Mouse (Mus musculus) left cerebral cortex, adult 9 months (tissue): ENCODE measurements around the gene Dst.

Experiments used
- DNase-seq, 2 experiments: peaks; one replicate each; pipeline ENCODE4 v3.0.0; 2022; ENCODE audit warnings: low spot score in 2 of 2

Gene Dst

DNA sequence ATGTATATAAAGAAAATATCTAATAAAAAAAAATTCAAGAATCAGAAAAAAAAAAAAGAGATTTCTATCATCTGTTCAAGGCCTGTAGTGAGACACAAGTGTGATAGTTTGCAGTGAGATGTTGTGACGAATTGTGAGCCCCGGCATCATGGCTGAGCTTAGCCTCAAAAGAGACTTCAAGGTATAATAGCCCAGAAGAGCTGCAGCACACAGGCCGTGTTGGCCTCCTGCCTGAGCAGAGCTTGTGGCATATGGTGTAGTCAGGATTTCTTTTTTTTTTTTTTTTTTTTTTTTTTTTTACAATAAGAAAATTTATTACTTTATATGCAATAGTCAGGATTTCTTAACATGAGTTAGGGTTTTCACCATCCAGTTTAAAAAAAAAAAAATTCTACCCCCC, 191.4 kb downstream of the Dst start:
- no peak for DNase-seq

DNA sequence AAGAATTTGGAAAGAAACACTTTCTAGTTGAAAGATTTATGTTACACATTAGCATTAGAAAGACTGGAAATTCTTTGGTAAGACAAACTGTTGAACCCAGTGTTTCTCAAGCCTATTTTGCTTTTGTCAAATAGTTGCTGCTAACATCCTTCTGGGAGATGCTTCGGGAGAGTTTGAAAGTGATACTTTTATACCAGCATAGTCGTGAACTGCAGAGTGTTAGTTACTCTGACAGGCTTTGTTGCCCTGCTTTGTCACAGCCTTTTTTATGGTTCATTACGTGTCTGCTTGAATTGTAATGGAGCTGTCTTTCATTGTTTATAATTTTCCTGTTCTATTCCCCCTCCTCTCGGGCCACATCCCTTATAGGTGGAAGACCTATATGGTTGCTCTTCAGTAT, 192.4 kb downstream of the Dst start:
- DNase-seq, result no peak

DNA sequence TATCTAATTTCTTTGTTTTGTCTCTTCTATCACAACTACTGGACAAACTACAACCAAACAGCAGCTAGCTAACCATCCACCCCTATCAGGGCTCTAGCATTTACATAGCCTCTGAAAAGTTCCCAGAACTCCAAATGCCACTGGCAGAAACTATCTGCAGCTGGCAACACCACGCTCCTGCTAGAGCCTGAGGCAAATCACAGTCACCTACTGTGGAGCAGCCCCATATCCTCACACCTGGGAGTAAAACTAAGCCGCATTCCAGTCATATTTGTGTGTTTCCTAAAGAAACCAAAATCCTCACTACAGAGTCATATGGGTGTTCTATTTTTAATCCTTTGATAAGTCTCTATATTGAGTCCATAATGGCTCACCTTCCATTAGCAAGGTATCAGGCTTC, 194.6 kb downstream of the Dst start:
- DNase-seq, result no peak

DNA sequence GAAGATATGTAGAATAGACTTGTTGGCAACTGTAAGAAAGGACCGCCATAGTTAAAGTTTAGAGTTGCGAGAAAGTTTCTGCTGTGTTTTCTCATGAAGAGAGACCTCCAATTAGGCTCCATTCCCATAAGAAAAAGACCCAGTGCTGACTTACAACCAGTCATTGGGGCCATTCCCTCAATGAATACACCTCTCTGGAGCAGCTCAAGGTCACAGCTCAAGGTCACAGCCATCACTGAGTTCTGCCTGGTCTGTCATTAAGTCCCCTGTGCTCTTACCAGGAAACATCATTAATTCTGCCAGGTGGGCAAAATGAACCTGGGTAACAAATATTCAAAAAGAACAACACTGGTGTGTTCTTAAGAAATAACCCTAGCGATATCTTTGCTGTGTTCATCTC, 195.2 kb downstream of the Dst start:
- no peak for DNase-seq

DNA sequence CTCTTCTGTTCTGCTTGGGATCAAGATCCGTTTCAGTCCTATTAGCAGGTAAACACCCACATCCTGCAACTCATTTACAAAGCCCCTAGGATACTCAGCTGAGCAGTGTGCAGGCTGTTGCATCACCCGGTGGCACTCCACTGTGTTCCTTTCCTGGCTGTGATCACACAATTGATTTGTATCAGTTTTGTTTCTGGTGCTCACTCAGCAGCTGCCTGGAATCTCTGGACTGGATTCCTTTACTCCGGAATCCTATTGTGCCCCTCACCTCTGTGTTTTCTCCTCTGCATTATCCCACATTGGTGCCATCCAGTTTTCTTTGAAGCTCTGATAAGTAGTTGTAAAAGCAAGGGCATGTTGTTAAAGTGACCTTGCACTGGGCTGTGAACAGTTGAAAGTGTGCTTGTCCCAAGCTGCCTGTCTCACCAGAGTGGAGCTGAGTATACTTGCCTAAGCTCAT, 195.7 kb downstream of the Dst start:
- DNase-seq, result no peak

DNA sequence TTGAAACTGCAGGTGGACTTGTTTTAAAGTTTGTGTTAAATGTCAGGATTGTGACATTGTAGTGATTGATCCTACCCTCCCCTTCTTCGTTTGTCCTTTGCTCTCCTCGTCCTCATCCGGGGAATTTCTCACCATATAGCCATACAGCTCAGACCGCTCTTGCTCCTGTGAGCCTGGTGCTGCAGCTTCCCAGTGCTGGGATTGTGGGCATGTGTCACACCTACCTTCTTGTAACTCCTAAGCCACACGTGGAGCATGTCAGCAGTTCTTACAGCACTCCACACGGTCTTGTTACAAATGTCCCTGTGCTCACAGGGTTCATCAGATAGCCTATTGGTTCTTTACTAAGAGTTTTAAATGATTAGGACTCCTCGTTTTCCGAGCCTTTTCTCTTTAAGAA, 196.8 kb downstream of the Dst start:
- DNase-seq, result no peak

DNA sequence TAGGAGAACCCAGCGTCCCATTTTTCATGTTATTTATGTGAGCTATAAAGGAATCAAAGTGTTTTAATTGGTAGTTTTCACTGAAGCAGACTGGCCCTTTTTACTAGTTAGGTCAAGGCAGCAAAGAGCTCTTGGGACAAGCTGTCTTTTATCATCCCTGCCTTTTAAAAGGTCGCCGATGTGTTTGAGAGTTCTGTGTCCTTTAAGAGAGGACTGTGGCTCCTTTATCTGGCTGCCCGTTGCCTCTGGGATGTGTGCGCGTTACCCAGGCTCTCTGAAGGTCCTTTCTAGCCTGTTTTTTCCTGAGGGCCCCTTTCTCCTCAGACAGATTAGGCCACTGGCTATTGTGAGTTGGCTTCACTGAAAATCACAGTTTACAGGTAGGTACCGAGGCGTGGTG, 198.6 kb downstream of the Dst start:
- DNase-seq, result no peak

DNA sequence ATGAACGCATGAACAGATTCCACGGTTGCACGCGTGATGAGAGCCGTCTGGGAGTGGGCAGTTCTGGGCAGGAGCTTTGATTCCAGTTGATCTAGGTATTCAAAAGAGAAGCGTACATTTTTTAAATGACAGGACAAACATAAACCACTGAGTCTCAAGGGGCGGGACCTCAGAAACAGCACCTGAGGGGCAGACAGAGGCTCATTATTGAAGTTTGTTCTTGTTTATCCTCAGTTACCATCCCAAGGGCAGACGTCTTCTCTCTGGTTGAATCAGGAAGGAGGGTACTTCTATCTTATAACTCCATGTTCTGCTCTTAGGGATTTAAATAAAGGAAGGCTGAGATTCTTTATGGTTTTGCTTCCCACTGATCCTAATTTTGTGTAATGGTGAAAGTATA, 199.1 kb downstream of the Dst start:
- DNase-seq, result no peak

DNA sequence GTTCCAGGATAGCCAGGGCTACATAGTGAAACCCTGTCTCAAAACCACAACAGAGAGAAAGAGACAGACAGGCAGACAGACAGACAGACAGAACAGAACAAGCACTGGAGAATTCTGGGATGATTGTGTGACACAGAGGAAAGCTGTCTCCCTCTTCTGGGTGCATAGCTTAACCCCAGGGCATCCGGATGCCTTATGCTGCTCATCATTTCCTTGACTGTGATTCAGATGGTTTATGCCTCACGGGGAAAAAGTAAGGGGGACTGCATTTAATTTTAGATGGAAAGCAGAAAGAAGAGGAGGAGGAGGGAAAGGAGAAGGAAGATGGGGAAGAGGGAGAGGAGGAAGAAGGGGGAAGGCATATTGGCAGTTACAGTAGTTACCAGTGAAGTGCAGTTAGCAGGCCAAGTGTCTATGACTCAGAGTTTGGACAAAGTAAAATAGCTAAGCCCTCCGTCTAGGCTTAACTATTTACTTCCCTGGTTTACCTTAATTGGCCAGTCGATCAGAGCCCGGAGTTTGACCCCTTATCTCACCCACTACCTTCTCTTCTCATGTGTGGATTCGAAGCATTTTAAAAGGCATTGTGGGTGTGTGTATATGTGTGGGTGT, 201.7 kb downstream of the Dst start:
- DNase-seq, result no peak

DNA sequence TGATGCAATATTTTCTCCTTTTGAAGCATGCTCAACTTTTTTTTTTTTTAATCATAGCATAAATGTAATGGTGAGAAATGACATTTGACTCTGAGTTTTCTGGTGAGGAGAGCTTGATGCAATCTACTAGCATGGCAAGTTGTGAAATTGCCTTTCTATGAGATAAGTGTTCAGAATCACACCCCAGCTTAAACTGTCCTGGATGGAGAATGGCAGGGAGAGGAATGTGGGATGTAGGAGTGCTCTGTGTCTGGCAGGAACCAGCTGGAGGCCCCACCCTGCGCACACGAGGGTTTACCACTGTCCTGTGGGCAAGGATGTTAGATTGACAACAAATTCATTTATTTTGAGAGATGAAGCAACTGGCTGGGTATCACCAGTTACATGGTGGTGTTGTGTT, 202.8 kb downstream of the Dst start:
- no peak for DNase-seq

DNA sequence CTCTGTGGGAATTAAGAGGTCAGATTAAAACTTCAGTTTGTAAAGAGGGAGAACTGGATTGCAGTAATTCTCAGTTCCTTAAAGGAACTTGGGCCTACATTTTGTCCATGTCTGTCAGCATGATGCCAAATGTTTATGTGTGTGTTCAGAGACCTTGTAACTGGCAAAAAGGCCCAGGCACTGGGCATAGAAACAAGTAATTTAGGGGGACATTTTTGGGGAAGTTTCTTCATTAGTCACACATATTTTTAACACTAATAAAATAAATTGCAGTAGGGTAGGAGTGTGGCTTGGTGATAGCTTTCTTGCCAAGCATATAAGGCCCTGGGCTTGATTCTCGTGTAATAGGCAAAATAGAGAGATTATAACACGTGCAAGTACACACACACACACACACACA, 203.9 kb downstream of the Dst start:
- DNase-seq, result no peak

DNA sequence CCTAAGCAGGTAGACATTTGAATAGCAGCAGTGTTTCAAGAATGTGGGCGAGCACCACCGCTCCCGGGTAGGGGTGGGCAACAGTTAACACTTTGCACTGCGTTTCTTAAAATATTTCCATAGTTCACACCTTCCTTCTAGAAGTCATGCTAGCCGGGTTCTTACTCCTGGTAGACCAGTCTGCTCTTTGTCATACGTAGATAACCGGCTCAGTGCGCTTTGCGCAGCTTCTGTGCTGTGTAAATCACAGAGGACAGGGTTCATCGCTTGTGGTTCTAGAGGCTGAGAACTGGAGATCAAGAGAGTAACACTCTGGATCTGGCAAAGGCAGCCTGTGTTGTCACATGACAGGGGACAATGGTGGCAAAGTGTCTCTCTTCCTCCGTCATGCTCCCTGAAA, 208.4 kb downstream of the Dst start:
- no peak for DNase-seq

DNA sequence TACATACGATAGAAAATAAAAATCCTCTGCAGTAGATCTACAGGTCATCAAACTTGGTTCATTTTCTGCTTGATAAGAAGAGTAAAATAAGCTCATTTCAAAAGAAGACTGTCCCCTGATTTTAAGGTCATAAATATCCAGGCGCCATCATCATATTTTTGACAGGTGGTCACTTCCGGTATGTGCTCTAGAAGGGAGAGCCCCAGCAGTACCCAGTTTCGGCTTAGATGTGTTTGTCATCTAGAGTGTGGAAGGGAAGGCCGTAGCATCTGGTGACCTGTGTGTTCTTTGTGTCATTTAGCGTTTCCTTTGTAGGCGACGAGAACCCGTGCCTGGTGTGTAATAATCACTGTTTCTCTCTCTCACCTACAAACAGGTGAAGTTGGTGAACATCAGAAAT, 209.0 kb downstream of the Dst start:
- no peak for DNase-seq

DNA sequence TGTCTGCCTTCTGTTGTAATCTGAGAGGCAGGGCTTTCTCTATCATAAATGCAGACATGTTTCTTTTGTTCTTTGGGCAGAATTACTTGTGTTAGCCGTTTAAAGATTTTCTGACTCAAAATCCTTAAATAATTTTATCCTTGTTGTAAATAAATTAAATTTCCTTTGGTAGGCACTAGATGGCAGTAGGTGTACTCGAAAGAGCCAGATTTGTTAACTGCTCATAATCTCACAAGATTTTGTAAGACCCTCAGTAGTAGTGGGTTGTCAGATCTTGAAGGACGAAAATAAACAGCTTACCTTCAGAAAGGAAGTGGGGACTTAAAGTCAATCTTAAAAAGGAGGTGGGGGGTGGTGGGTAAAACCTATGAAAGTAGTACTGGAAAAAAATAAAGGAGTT, 209.7 kb downstream of the Dst start:
- no peak for DNase-seq

DNA sequence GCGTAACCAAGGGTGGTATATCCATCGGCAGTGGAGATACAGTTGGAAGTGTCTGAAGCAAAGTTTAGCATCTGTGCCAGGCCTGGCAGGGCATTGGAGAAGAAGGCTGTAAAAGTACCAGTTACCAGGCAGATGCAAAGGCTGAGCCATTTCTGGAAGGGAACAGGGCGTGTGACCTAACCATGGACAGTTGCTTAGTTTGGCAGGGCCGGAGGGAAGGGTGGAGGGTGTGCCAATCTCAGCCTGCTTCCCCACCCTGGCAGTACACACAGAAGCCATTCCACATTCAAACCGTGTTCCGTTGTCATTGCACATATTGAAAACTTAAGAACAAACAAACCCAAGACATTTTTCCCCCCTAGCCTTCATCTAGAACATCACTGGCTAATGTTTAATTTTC, 212.0 kb downstream of the Dst start:
- no peak for DNase-seq

DNA sequence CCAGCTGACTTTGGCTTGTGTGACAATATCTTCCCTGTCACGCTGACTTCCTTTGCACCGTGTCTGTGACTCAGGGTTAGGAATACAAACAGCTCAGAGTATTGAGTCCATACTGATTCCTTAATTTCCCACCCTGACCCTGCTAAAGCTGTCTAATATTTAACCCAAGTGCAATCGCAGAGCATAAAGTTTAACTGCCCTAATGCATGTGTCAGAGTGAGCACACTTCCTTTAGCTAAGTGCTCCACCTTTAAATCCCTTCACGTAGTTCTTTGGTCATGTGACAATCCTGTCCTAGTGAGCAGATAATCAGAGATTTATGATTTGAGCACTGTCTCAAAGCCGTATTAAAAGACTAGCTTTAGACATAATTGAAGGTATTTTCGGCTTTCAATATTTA, 212.6 kb downstream of the Dst start:
- no peak for DNase-seq

DNA sequence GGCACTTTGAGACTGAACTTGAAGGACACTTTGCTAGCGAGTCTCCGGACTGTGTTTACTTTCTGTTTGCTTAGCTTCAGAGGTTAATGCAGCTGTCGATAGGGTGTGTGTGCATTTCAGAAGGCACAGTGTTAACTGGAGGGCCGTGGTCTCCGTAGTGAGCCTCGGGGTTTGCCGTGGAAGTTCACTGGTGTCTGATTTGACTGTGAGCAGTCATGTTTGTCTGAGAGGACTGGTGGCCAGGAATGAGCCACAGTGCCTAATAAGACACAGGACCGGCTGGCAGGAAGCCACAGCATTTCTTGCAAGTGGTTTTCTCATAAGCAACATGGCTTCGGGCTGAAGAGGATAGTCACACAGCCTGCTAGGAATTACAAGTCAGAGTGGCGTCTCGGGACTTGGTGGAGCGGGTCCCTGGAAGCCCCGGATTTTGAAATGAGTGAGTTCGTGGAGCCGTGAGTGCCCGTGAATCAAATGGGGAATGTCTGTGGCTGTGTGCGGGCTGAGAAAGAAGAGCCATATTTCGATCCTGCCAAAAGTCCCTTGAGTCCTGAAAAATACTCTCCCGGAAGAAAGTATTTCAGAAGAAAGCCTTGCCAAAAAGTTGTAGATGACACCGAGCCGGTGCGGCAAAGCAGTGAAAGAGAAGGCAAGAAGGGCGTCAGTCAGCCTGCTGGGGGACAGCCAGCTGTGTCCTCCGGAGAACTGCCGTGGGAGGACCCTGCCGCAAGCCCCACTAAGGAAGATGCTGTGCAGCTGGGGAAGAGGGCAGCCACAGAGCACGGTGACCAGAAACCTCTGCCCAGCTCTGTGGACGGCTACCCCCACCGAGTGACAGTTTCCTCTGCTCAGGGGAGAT, 213.4 kb downstream of the Dst start:
- DNase-seq, result no peak

DNA sequence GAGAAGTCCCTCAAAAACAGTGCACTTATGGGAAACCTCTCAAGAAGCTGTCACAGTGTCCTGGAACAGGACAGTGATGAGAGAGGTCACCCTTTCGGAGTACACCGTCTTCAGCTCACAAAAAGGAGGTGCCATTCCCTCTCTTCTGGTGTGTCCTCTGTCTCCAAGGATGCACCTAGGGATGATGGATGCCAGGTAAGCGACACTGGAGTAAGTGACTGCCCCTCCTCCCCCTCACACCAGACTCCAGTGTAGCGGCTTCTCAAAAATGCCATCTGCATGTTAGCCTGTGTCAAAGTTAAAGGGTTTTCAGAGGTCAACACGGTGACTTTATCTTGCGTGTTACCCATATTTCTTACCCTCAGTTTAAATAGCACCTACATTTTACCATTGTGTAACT, 214.2 kb downstream of the Dst start:
- DNase-seq, result no peak

DNA sequence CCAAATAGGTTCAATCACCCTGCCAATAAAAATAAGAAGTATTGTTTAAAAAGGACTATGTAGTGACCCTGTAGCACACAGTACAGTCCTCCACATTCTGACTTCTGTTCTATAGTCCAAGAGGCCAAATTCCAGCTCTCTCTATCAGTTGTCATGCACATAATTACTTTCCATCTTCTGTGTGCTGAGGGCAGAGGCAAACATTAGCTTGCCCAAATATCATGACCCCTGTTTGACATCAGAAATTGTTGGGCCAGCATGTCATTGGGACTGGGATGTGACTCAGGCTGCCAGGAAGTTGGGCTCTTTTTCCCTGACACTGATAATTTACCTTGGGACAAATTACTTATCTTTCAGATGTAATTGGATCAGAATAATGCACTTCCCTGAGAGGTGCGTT, 214.9 kb downstream of the Dst start:
- DNase-seq, result no peak

DNA sequence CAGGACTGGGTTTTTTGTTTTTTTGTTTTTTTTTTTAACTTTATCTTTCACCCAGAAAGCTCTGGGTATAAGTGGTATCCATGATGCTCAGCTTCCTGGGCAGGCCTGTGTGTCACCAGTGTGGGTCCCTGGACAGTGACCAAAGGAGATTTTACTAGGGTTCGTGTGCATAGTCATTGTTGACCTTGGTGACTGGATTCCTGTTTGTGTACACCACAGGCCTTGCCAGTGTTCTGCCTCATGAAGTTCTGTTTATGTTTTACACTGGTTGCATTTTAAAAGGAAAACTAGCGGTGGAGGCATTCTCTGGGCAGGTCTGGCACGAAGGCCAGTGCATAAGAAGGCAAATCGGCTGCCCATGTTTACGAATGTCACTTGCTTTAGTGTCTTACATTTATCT, 215.3 kb downstream of the Dst start:
- DNase-seq, result no peak

DNA sequence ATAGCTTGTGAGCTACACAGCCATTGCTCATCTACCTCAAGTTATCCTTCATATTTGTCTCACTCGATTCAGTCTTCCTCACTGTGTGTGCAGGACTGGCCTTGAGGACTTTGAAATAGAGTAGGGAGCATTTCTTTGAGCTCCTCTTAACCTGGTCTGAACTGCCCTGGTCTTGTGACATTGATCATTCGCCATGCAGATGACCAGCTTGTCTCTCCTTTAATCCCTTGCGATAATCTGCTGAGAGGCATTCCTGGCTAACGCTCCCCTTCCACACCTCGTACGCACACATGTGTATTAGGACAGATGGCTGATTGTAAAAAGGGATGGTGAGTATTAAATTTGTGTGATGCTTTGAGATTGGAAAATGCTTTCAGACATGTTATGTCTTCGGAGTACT, 216.4 kb downstream of the Dst start:
- no peak for DNase-seq

DNA sequence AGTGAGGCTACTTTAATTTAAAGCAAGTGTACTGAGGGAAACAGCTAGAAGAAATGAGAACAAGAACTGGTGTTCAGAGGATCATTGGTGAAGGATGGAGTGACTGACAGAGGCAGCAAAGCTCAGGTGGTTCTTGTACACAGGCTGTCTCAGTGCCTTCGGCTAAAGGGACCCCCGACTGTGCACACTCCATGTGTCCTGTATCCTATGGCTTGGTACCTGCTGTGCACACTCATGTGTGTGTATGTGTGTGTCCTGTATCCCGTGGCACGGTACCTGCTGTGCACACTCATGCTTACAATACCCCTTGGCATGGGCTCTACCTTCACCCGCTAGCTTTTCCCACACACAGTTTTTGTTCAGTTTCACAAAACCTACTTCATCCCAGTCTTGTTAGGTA, 217.1 kb downstream of the Dst start:
- no peak for DNase-seq

DNA sequence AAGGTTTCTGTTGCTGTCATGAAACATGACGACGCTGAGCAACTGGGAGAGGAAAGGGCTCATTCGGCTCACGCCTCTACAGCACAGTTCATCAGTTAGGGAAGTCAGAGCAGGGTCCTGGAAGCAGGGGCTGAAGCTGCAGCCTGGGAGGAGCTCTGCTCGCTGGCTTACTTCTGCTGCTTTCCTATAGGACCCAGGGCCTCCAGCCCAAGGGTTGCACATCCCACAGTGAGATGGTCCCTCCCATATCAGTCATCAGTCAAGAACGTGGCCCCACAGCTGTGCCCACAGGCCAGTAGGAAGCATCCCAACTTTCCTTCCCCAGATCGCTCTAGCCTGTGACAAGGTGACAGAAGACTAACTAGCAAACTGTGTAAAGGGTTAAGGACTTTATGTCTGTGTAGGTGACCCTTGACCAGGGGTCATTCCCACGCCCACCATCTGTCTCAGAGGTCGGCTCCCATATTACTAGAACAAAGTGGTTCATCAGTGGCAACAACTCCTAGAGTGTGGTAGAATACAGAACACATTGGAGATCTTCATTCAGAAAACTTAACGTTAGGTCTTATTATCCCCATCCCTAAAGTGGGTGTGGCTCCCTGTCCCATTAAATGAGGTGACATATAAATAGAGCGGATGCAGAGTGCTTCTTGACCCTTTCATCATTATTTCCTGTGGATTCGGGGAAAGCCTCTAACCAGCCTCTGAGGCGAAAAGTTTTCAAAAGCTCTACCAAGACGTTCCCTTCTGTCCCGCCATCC, 219.9 kb downstream of the Dst start:
- DNase-seq, result no peak
